Mouse (Mus musculus) limb, embryonic 14.5 days (tissue): ENCODE results near the gene Morn2. TPM values are rescaled to one million over a fixed set of nuclear protein-coding genes. Genes with fewer than 3 reads are reported as not detected.
A peak's percentile ranks its signal among the peaks of the same experiment; 100 is the strongest.

Experiments used
- ATAC-seq: fragments of 200-750 bp; cut with Nextera tagmentation; 2 replicates; pipeline ENCODE4 v1.8.0; 2017; ENCODE audit warnings: low read depth, moderate number of reproducible peaks, moderate TSS enrichment; ENCODE audit not compliant: low FRiP score
- DNase-seq: peaks from one replicate; pipeline ENCODE4 v3.0.0-alpha.2; 2015; ENCODE audit warnings: low spot score
- H3K27ac ChIP-seq: fragments of 300-500 bp; sonication (generic); replicated peaks from 2 replicates; pipeline ENCODE4 v1.5.1; 2014; ENCODE audit warnings: low read depth, mild to moderate bottlenecking, low read length, moderate library complexity, mixed read lengths
- H3K27me3 ChIP-seq: fragments of 300-500 bp; sonication (generic); 2 replicates; pipeline ENCODE4 v1.6.1; 2014; ENCODE audit warnings: low read length, mixed read lengths; ENCODE audit not compliant: control insufficient read depth, insufficient read depth
- H3K36me3 ChIP-seq: fragments of 300-500 bp; sonication (generic); 2 replicates; pipeline ENCODE4 v1.6.1; 2014; ENCODE audit warnings: mild to moderate bottlenecking, low read length, moderate library complexity, mixed read lengths; ENCODE audit not compliant: control insufficient read depth, insufficient read depth
- H3K4me1 ChIP-seq: fragments of 300-500 bp; sonication (generic); 2 replicates; pipeline ENCODE4 v1.6.1; 2014; ENCODE audit warnings: antibody characterized with exemption, low read length, mixed read lengths; ENCODE audit not compliant: control insufficient read depth, insufficient read depth
- H3K4me2 ChIP-seq: fragments of 300-500 bp; sonication (generic); replicated peaks from 2 replicates; pipeline ENCODE4 v1.6.1; 2014; ENCODE audit warnings: low read depth, mild to moderate bottlenecking, low read length, moderate library complexity; ENCODE audit not compliant: severe bottlenecking
- H3K4me3 ChIP-seq: fragments of 300-500 bp; sonication (generic); replicated peaks from 2 replicates; pipeline ENCODE4 v1.5.1; 2014; ENCODE audit warnings: low read length
- H3K9ac ChIP-seq: fragments of 300-500 bp; sonication (generic); 2 replicates; pipeline ENCODE4 v1.6.1; 2014; ENCODE audit warnings: mild to moderate bottlenecking, low read depth, low read length, moderate library complexity; ENCODE audit not compliant: severe bottlenecking
- H3K9me3 ChIP-seq: fragments of 300-500 bp; sonication (generic); 2 replicates; pipeline ENCODE4 v1.6.1; 2016; ENCODE audit warnings: low read length; ENCODE audit not compliant: control insufficient read depth
- POLR2A ChIP-seq: fragments of 200-500 bp; IDR thresholded peaks from 2 replicates; pipeline ENCODE4 v1.8.0; 2012; ENCODE audit warnings: inconsistent platforms, mild to moderate bottlenecking, moderate library complexity, borderline replicate concordance; ENCODE audit not compliant: insufficient read depth, insufficient read length; ENCODE audit errors: extremely low read depth
- WGBS: fragments of 180-500 bp; shearing (Covaris S2); extraction: QIAGEN DNeasy Blood & Tissue Kit; methylation state at CpG from one replicate; pipeline ENCODE4 v1.1.7; 2014; 5-methylcytosine and 5-hydroxymethylcytosine counted together
- polyA plus RNA-seq, 2 experiments: library from polyadenylated mRNA; depleted of rRNA in 1 of 2; stranded (reverse) in 1 of 2; unstranded in 1 of 2; fragments of >200 nt; fragmentation: Nextera tagmentation in 1 of 2; extraction: Ambion mirVana in 1 of 2; gene quantifications; 2 replicates each; pipeline versions ENCODE4 v1.2.1 to v1.2.3; 2012 to 2014

The Morn2 gene
- polyA plus RNA-seq (2012; rRNA removed) (6.5 and 11.8 TPM in 2 replicates), polyA plus RNA-seq (2014; fragmentation: Nextera tagmentation; extraction: Ambion mirVana) (19.3 and 21.1 TPM in 2 replicates)

GRCm38 (mm10) chr17:80290074-80290657 lies at the start of gene Morn2, which contains the start of gene Dhx57:
TSS of gene Morn2 (plus strand) at chr17:80290203.
TSS of gene Dhx57 (minus strand) at chr17:80290476.
- ATAC-seq (peak; percentile 98), DNase-seq (peak; percentile 94)
- peak within 1 kb of the TSS; percentile 96 for H3K4me3 ChIP-seq
- 1% methylated on average over 34 of the region's 35 CpGs for WGBS
- H3K9ac ChIP-seq = peak within 1 kb of the TSS; percentile 83
- no peaks in the 10 kb centered on the region for H3K27me3 ChIP-seq
- peak within 1 kb of the TSS; percentile 63 for H3K4me2 ChIP-seq
- no peak for TF ChIP-seq POLR2A
- no peaks in the 10 kb centered on the region for H3K9me3 ChIP-seq
- peaks cover 4% of the 10 kb centered on the region; the same call in 1 of the 2 replicates for H3K4me1 ChIP-seq
- H3K36me3 ChIP-seq = no peaks in the 10 kb centered on the region
- peak within 1 kb of the TSS; percentile 82 for H3K27ac ChIP-seq

DNA sequence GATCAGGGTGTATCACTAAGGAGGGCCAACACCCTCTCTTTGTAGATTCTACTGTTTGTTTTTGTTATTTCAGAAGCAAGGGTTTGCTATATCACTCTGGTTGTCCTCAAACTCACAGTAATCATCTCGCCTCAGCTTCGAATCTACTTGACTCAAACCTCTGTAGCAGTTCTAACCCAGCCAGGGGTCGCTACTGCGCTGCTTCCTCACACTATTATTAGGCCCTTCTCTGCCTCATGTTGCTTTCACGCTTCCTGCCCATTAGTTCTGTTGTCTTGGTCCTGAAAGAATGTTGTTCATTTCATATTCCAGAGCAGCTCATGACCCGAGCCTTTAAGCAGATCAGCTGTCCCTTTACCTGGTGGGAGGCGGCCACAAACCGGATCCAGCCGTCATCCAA lies 48.4 kb upstream of the Morn2 start:
- 91% methylated on average over 9 of the region's 9 CpGs for WGBS
- Histone ChIP-seq H3K9ac (no peak overlapping the region), H3K4me2 (no peak overlapping the region), H3K4me1 (no peaks in the 10 kb centered on the region), H3K27me3 (no peaks in the 10 kb centered on the region), H3K27ac (no peak overlapping the region), H3K4me3 (no peak overlapping the region), H3K9me3 (no peaks in the 10 kb centered on the region), H3K36me3 (peaks cover 84% of the 10 kb centered on the region)
- ATAC-seq (no peak), DNase-seq (no peak)
- no peak for TF ChIP-seq POLR2A

DNA sequence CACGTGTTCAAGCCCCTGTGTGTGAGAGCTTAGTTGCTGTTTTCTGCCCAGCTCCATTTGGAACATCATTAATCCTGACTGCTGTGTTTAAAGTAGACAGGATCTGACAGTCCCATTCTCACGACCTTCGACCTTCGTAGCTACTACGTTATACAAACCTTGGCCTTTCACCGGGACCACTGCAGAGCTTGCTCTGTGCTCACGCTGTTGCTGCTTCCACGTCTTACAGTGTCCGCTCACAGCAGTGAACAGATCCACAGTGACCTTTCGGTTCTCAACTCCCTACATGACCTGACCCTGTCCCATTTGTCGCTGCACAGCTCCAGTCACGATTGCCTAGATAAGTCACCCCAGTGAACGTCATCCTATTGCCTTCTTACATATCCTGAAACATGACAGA lies 46.9 kb upstream of the Morn2 start:
- DNase-seq (no peak), ATAC-seq (no peak)
- whole genome bisulfite sequencing = 61% methylated on average over 13 of the region's 13 CpGs
- Histone ChIP-seq H3K36me3 (peaks cover 93% of the 10 kb centered on the region), H3K4me1 (no peaks in the 10 kb centered on the region), H3K27ac (no peak overlapping the region), H3K9ac (no peak overlapping the region), H3K9me3 (no peaks in the 10 kb centered on the region), H3K4me3 (no peak overlapping the region), H3K4me2 (no peak overlapping the region), H3K27me3 (no peaks in the 10 kb centered on the region)
- no peak for TF ChIP-seq POLR2A

- Histone ChIP-seq H3K4me1 (no peaks in the 10 kb centered on the region), H3K9me3 (no peaks in the 10 kb centered on the region), H3K27ac (no peak overlapping the region), H3K9ac (no peak overlapping the region), H3K27me3 (no peaks in the 10 kb centered on the region), H3K4me2 (no peak overlapping the region), H3K36me3 (peaks cover 95% of the 10 kb centered on the region), H3K4me3 (no peak overlapping the region)
- WGBS = 87% methylated on average over 13 of the region's 13 CpGs
- DNase-seq (no peak), ATAC-seq (no peak)
- TF ChIP-seq POLR2A = no peak
Measured at GRCm38 (mm10) chr17:80252757-80253525, 37.1 kb upstream of the Morn2 start.

GRCm38 (mm10) chr17:80254421-80254820 lies 35.6 kb upstream of the Morn2 start:
- H3K4me2 ChIP-seq = no peak overlapping the region
- no peaks in the 10 kb centered on the region for H3K27me3 ChIP-seq
- TF ChIP-seq POLR2A = no peak
- no peak overlapping the region for H3K4me3 ChIP-seq
- WGBS = 96% methylated on average over 5 of the region's 5 CpGs
- DNase-seq = no peak
- peaks cover 97% of the 10 kb centered on the region for H3K36me3 ChIP-seq
- no peaks in the 10 kb centered on the region for H3K4me1 ChIP-seq
- H3K9ac ChIP-seq = no peak overlapping the region
- no peak overlapping the region for H3K27ac ChIP-seq
- no peak for ATAC-seq
- no peaks in the 10 kb centered on the region for H3K9me3 ChIP-seq
